Mouse (Mus musculus): ENCODE measurements around the gene Gps2. TPM values are rescaled to one million over a fixed set of nuclear protein-coding genes. Genes with fewer than 3 reads are reported as not detected.

Gps2 gene
- total RNA-seq, 2 experiments from 2014 or later, result 25.9 to 32.4 TPM

DNA sequence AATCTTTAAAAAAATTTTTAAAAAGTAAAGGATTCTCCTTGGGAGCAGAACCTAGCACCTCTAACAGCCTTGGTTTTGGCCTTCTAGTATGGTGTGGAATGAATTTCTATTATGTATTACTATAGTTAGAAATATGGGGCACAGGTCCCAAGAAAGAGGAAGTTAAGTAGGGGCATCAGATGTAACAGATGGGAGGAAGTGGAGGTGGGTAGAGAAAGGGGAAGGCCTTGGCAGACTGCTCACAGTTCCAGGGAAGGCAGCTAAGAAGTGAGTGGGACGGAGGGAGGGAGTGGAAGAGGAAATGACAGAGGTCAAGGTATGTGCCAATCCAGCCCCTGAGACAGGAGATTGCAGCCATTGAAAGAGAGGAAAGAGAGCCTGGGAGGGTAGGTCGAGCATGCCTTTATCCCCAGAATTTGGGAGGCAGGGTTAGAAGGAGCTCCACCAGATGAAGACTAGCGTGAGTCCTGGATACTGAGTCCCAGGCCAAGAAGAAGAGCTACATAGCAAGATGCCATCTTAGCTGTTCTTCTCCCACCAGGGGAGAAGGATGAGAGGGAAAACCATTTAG, 17.4 kb downstream of the Gps2 start:
- intact Hi-C loops (cut with DNase I), result loop anchor here (5.0 kb wide), 2 partner anchors 36 to 281 kb away; partner anchors contain the start of gene Slc16a11
- DNase-seq (ENCODE audit: low spot score in 2 of 2), result no peak

DNA sequence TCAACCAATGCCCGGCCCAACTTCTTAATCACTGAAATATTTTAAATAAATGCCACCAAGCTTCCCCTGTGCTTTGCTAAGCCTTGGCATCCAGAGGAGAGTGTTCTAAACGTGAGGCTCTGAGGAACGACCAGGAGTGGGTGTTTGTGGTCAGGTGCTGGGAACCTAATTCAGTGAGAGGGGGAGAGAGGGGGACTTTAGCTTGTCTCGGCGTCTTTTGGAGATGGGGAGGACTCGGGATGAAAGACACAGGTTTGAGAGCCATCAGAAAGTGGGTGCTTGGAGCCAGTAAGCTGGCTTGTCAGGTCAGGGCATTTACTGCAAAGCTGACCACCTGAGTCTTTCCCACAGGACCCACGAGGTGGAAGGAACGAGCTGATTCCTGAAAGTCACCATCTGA, 18.1 kb downstream of the Gps2 start:
- intact Hi-C loops (cut with DNase I), result loop anchor here (5.0 kb wide), 2 partner anchors 36 to 281 kb away; partner anchors contain the start of gene Slc16a11
- no peak for DNase-seq (ENCODE audit: low spot score in 2 of 2)

DNA sequence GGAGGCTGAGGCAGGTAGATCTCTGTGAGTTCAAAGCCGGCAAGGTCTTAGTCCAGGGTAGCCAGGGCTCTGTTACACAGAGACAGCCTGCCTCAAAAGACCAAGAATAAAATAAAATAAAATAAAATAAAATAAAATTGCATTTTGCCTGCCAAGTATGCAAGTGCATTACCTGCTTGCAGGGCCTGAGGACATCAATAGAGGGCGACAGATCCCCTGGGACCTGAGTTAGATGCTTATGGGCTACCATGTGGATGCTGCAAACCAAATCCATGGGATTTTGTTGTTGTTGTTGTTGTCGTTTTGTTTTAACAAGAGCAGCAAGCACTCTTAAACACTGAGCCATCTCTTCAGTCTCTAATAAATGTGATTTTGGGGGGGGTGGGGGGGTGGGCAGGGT, 18.6 kb downstream of the Gps2 start:
- no peak for DNase-seq (ENCODE audit: low spot score in 2 of 2)
- intact Hi-C loops (cut with DNase I), result loop anchor here (5.0 kb wide), 2 partner anchors 35 to 280 kb away; partner anchors contain the start of gene Slc16a11

DNA sequence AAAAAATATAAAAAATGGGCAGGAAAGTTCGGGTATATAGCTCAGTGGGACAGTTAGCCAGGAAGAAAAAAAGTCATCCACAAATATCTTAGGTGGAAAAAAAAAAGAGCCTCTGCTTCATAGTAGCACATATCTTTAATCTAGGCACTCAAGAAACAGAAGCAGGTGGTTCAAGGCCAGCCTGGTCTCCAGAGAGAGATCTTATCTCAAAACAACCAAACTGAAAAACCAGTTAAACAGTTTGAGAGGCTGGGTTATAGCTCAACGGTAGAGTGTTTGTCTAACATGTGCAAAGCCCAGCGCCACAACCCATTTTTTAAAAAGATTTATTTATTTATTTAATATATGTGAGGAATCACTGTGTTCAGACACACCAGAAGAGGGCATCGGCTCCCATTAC, 19.4 kb downstream of the Gps2 start:
- DNase-seq (ENCODE audit: low spot score in 2 of 2), result no peak
- intact Hi-C loops (cut with DNase I), result loop anchor here (5.0 kb wide), 2 partner anchors 34 to 279 kb away; partner anchors contain the start of gene Slc16a11

DNA sequence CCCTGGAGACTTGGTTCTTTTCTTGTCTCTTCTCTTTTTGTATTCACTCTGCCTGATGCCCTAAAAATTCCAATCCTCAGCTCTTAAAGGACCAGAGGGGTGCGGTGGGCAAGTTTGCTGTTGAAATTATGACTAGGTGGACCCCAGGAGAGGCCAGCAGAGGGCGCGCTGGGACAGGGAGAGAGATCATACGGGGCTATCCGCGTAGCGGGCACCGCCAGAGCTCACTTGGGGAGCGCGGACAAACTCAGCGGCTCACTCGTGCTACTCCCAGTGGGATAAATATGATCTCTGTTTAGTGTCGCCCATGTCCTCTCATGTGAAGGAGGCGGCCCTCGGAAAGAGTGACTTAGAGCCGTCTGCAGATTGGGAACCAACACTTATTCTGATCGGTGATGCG, 20.5 kb downstream of the Gps2 start:
- intact Hi-C loops (cut with DNase I), result loop anchor here (2.0 to 5.0 kb wide), 3 partner anchors 15 to 278 kb away; partner anchors contain the start of genes Slc16a11 and Slc2a4
- peak; percentile 81 to 86 for DNase-seq (ENCODE audit: low spot score in 2 of 2)

DNA sequence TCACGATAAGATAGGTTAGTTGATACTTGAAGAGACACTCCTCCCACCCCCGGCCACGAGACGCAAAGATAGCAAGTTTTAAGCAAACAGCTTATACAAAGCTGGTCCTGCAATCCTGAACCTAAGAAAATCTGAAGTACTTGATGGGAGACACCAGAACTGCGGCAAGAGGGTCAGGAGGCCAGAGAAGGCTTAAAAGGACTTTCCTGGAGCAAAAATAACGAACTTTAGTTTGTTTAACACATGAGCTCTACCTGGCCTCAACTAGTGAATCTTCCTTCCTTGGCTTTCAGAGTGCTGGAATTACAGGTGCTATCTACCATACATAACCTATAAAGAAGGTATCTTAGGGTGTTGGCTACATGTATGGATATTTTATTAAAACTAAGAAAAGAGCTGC, 21.0 kb downstream of the Gps2 start:
- intact Hi-C loops (cut with DNase I), result loop anchor here (2.0 to 5.0 kb wide), 3 partner anchors 14 to 278 kb away; partner anchors contain the start of genes Slc16a11 and Slc2a4
- DNase-seq (ENCODE audit: low spot score in 2 of 2), result no peak

DNA sequence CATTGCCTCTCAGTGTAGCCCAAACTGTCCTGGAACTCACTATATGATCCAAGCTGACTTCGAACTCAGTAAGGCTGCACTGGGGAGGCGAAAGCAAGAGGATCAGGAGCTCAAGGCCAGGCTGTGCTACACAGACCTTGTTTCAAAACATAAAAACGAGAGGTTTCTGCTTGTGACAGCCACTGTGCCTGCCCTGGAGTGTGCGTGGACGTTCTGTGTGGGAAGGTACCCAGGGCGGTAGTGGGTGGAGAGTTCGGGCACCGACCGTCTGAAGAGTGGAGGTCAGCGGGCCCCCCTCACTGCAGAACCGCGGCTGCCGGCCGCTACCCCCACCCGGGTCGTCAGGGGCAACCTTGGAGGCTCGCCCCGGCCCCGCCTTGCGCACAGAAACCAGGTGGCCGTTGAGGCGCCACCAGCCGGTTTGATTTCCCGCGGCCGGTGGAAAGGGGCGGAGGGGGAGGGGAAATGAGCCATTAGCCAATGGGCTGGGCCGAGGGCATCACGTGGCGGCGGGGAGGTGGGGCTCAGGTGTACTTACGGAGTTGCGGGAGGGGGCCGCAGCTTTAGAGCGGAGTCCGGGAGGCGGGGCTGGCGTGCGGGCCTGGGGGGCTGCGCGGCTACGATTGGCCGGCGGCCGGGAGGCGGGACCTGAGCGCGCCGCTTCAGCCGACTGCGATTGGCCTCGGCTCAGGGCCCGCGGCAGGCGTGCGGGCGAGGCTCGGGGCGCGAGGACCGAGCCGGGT, 21.6 kb downstream of the Gps2 start, which contains the start of gene Ybx2:
TSS of gene Ybx2 (plus strand) at position 660 of the 743 bp plus-strand sequence.
- intact Hi-C loops (cut with DNase I), result loop anchor here (2.0 kb wide), 1 partner anchor 13 kb away; the partner anchor contains the start of gene Slc2a4
- DNase-seq (ENCODE audit: low spot score in 2 of 2), result peak; percentile 83 to 88

DNA sequence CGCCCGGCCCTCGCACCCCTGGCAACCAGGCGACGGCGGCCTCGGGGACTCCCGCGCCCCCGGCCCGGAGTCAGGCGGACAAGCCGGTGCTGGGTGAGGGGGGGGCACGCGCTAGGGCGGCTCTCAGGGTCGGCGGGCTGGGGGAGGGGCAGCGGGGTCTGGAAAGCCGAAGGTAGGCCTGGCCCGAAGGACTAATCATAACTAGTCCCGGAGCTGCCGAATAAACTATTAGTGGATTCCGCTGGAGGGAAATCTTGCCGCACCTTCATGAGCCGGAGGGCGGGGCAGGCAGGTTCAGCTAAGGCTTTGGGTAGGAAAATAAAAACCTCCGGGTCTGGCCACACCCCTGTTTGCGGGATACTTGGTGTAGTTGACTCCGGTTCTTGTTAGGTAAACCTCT, 22.5 kb downstream of the Gps2 start:
- intact Hi-C loops (cut with DNase I), result no loop called here
- no peak for DNase-seq (ENCODE audit: low spot score in 2 of 2)

DNA sequence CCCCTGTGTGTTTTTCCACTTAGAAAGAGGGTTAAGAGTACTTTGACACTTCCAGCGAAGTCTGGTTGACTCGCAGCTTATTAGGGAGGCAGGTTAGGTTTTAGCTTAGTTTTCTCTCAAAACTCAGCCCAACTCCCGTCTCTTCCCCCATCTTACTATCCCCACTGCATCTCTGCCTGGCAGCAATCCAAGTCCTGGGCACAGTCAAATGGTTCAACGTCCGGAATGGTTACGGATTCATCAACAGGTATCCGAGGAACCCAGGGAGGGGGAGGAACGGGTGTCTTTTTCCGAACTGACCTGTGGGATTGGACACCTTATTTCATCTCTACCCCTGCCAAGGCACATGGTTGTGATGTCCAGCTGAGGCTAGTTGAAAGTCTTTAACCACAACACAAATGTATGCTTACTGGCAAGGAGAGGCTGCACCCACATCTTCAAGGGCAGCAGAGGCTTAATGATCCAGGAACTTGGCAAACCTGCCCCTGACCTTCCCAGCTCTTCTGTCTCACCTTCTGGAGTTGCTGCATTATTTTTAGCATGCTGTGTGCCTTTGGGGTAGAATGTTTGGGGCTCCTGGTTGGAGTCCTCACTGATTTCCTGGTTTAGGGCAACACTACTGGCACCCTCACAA, 23.1 kb downstream of the Gps2 start:
- DNase-seq (ENCODE audit: low spot score in 2 of 2), result no peak
- intact Hi-C loops (cut with DNase I), result no loop called here

DNA sequence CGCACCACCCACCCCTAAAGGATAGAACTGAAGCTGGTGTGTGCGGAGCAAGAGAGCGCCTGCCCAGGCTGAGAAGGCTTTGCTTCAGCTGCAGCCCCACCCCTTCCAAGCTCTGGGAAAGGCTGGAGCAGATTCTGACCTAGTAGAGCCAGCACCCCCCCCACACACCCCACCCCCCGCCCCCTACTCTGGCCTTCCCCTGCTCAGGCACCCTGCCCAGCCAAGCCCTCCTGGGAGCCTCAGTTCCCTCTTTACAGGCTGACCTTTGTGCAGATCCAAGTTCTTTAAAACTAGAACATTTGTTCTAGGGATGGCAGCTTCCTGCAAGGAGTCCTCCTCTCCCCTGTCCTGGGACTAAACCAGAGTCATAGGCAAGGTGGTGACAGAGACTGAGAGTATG, 23.7 kb downstream of the Gps2 start:
- DNase-seq (ENCODE audit: low spot score in 2 of 2), result no peak

DNA sequence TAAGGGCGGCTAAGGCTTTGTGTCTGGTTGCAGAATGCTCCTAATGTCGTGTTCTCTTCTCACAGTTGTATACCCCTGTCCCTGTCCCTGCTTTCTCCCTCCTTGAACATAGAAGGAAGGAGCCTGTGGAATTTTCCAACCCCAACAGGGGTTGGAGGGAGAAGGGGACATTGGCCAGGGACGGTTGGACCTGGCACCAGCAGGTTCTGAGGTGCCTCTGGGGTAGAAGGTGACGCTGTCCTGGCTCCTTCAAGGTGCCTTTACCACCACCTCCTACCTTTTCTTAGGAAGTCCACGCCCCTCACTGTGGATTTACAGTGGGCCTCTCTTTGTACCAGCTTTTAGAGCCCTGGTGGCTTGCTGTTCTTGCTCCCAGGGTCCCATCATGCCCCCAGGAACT, 24.1 kb downstream of the Gps2 start:
- intact Hi-C loops (cut with DNase I), result no loop called here
- no peak for DNase-seq (ENCODE audit: low spot score in 2 of 2)

More for the DNA sequence above, 23.7 kb downstream of the Gps2 start:
- intact Hi-C loops (cut with DNase I), result no loop called here

DNA sequence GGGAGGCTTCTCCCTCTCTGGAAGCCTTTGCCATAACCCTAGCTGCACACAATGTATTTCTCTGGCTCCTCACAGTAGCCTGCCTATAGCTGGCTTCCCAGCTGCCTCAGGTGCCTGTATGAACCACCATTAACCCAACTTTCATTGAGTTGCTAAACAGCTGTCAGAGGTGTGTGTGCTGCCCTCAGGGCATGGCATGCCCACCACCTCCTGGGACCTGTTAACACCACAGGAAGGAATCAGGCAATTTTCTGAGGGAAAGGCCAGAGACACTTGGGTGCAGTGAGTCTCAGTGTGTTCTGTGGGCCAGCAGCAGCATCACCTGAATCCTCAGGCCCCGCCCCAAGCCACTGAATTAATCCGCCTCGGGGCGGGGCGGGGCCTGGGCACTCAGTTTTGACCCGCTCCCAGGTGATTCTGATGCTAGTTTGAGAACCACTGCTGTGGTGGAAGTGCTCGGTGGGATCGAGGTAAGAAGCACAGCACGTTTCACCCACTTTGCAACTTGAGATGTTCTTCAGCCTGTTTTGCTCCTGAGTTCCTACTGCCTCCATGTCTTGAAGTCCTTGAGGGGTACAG, 24.8 kb downstream of the Gps2 start:
- intact Hi-C loops (cut with DNase I), result no loop called here
- no peak for DNase-seq (ENCODE audit: low spot score in 2 of 2)

DNA sequence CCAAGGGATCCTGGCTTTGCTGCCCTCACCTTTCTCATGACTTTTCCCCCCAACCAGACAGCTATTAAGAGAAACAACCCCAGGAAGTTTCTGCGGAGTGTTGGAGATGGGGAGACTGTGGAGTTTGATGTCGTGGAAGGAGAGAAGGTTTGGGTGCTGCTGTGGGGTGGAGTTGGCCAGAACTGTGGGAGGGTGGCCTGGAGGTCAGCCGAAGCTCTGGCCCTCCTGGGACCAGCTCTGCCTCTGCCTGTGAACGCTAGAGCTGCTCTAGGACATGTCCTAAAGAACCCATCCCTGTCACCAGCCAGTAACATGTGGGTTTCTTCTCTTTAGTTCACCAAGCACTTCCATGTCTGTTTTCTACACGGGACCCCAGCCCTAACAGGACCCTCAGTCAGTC, 25.5 kb downstream of the Gps2 start:
- no peak for DNase-seq (ENCODE audit: low spot score in 2 of 2)
- intact Hi-C loops (cut with DNase I), result no loop called here

DNA sequence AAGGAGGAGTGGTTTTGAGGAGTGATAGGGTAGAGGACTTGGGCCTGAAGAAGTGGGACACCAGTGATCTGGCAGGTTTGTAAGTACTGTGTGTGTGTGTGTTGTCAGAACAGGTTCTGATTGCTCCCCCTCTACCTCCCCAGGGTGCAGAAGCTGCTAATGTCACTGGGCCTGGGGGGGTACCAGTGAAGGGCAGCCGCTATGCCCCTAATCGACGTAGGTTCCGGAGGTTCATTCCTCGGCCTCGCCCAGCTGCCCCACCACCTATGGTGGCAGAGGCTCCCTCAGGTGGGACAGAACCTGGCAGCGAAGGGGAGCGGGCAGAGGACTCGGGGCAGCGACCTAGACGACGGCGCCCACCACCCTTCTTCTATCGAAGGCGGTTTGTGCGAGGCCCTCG, 26.0 kb downstream of the Gps2 start:
- intact Hi-C loops (cut with DNase I), result no loop called here
- DNase-seq (ENCODE audit: low spot score in 2 of 2), result no peak

DNA sequence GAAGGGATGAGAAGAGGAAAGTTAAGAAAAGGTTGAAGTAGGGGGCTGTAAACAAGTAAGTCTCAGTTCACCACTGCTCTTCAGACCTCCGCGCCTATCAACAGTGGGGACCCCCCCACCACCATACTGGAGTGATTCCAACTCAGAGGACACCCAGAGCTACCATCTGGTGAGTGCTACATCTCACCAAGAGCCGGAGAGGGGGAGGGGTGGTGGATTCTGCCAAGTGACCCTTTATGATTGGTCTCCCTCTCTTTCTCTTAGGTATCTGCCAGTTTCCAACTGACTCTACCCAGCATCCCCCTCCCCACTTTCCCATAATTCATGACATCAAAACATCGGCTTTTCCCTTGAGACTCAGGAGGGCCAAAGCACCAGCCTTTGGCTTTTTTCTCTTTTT, 27.3 kb downstream of the Gps2 start:
- intact Hi-C loops (cut with DNase I), result no loop called here

DNA sequence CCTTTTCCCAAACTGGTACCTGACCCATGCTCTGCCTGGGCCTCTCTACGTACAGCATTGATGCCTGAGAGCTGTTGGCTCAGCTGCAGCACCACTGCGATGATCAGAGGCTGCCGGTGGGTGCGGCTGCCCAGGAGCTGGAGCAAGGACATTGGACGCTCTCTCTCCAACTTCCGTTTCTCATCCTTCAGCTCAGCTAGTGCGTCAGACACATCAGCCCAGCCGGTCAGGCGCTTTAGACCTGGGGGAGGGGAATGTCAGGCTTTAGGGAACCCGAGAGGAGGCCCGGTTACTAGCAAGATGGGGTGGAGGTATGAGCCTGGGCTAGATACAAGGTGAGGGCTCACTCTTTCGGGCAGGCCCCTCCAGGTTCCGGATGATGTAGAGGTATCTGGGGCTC, 31.5 kb downstream of the Gps2 start:
- intact Hi-C loops (cut with DNase I), result no loop called here
- DNase-seq (ENCODE audit: low spot score in 2 of 2), result no peak

More for the DNA sequence above, 27.3 kb downstream of the Gps2 start:
- DNase-seq (ENCODE audit: low spot score in 2 of 2), result no peak

DNA sequence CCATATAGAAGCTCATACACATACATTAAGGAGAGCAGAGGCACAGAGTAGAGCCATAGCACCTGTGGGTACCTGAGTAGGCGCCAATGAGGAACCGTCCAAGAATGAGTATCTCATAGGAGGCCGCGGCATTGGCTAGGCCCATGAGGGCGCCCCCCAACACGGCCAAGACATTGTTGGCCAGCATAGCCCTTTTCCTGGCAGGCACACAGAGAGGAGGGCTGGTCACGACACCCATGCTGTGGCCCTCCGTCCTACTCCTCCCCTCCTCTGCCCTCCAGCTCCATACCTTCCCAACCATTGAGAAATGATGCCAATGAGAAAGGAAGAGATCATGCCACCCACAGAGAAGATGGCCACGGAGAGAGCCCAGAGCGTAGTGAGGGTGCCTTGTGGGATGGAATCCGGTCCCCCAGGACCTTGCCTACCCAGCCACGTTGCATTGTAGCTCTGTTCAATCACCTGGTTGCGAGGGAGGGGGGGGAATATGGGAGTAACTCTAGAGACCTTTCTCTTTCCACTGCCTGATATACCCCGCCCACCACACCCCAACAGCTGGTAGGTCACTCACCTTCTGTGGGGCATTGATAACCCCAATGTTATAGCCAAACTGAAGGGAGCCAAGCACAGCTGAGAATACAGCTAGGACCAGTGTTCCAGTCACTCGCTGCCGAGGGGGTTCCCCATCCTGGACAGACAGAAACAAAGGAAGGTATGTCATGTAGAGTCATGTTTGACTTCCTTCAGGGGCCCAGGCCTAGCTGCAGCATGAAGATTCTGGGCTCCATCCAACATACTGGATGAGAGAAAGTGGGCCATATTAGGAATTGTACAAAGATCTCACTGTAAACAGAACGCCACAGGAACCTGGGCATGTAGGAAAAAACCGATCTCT, 32.6 kb downstream of the Gps2 start:
- no peak for DNase-seq (ENCODE audit: low spot score in 2 of 2)
- intact Hi-C loops (cut with DNase I), result no loop called here

DNA sequence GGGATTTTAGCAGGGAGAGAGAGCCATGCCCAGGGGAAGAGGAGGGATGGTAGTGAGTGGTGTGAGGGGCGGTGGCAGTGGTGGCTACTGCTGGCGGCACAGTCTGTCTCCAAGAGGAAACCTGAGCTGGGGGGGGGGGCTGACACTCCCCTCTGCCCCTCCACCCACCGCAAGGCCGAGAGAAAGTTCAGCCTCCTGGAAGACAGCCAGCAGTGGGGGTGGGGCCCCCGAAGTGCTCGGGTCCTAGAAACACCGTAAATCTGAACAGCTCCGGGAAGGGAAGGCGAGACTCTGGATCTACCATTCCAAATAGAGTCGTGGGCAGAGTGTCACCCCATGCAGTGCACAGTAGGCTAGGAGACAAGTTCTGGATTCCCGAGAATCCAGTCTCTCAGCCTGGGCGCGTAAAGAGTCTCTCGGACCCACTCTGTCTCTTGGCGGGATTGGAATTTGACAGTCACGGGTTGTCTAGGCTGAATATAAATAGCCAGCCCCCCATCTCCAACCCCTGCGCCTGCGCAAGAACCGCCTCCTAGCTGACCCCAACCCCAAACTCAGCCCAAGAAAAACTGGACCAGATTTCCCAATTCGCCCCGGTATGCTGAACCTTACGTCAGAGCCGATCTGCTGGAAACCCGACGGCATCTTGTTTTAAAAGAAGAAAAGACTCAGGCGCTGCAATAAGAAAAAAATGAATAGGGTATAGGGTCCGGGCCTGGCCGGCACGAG, 33.8 kb downstream of the Gps2 start:
- no peak for DNase-seq (ENCODE audit: low spot score in 2 of 2)
- intact Hi-C loops (cut with DNase I), result loop anchor here (2.0 kb wide), 1 partner anchor 13 kb away; the partner anchor contains the start of gene Ybx2
